Mouse (Mus musculus): Measurements from ENCODE around the gene Atp6v1e1. TPM values are rescaled to one million over a fixed set of nuclear protein-coding genes. Genes with fewer than 3 reads are reported as not detected.
"Not testable (repeated sequence)": the region's sequence is repeated elsewhere in the genome, so short reads cannot be mapped to it uniquely, and the experiment has no call there.

Gene Atp6v1e1
- polyA plus RNA-seq (2014; fragmentation: Nextera tagmentation; extraction: Ambion mirVana), result 125 and 128 TPM in 2 replicates

GRCm38 (mm10) chr6:120822307-120822928, at the start of gene Atp6v1e1:
Gene Atp6v1e1 (minus strand): TSS chr6:120822793.
- Histone ChIP-seq H3K27ac (ENCODE audit: low read length) (peak within 1 kb of the TSS; percentile 90), H3K4me2 (replicated peaks; ENCODE audit: low read depth, low read length) (peak within 1 kb of the TSS; percentile 63), H3K27me3 (ENCODE audit: control insufficient read depth, insufficient read depth, low read length) (no peaks in the 10 kb centered on the region), H3K9ac (replicated peaks; ENCODE audit: low read depth, low read length) (peak within 1 kb of the TSS; percentile 54), H3K9me3 (ENCODE audit: control insufficient read depth, low read depth, low read length) (no peaks in the 10 kb centered on the region), H3K36me3 (ENCODE audit: control insufficient read depth, insufficient read depth, low read length) (peaks cover 13% of the 10 kb centered on the region), H3K4me1 (ENCODE audit: control insufficient read depth, insufficient read depth, low read length) (peaks cover 7% of the 10 kb centered on the region; the same call in 1 of the 2 replicates), H3K4me3 (ENCODE audit: low read depth, low read length) (peak within 1 kb of the TSS; percentile 91)
- ATAC-seq (ENCODE audit: insufficient number of reproducible peaks, insufficient read depth, low FRiP score, low read depth), result peak; percentile 95
- WGBS, result under 1% methylated on average over 41 of the region's 41 CpGs

- WGBS, result 83% methylated on average over 2 of the region's 2 CpGs
Measured at GRCm38 (mm10) chr6:120871286-120871685, 48.7 kb upstream of the Atp6v1e1 start.

DNA sequence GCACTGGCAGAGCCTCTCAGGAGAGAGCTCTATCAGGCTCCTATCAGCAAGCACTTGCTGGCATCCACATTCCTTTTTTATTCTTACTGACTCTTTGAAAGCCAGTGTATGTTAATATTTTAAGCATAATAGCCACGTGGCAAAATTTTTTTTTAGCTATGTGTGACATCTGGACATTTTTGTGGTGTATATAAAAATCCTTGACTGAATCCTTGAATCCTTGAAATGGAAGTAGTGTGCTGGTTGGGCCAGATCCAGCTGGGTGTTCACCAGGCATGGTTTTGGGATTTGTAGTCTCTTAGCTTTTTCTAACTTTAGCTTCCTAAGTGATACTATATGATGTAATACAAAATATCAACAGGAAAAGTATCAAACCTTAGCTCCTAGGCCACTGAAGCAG, 46.2 kb upstream of the Atp6v1e1 start:
- no peak overlapping the region for H3K4me2 ChIP-seq (replicated peaks; ENCODE audit: low read depth, low read length)
- no peaks in the 10 kb centered on the region for H3K9me3 ChIP-seq (ENCODE audit: control insufficient read depth, low read depth, low read length)
- H3K4me1 ChIP-seq (ENCODE audit: control insufficient read depth, insufficient read depth, low read length), result no peaks in the 10 kb centered on the region
- H3K27me3 ChIP-seq (ENCODE audit: control insufficient read depth, insufficient read depth, low read length), result no peaks in the 10 kb centered on the region
- ATAC-seq (ENCODE audit: insufficient number of reproducible peaks, insufficient read depth, low FRiP score, low read depth), result no peak
- no peak overlapping the region for H3K9ac ChIP-seq (replicated peaks; ENCODE audit: low read depth, low read length)
- H3K36me3 ChIP-seq (ENCODE audit: control insufficient read depth, insufficient read depth, low read length), result peaks cover 5% of the 10 kb centered on the region; the same call in 1 of the 2 replicates
- no peak overlapping the region for H3K27ac ChIP-seq (ENCODE audit: low read length)
- WGBS, result 52% methylated on average over 1 of the region's 1 CpGs
- H3K4me3 ChIP-seq (ENCODE audit: low read depth, low read length), result no peak overlapping the region

More at GRCm38 (mm10) chr6:120871286-120871685, 48.7 kb upstream of the Atp6v1e1 start:
- no peaks in the 10 kb centered on the region; the same call in 1 of the 2 replicates for H3K36me3 ChIP-seq (ENCODE audit: control insufficient read depth, insufficient read depth, low read length)
- H3K4me3 ChIP-seq (ENCODE audit: low read depth, low read length), result no peak overlapping the region
- H3K27me3 ChIP-seq (ENCODE audit: control insufficient read depth, insufficient read depth, low read length), result no peaks in the 10 kb centered on the region
- H3K4me2 ChIP-seq (replicated peaks; ENCODE audit: low read depth, low read length), result no peak overlapping the region
- H3K9ac ChIP-seq (replicated peaks; ENCODE audit: low read depth, low read length), result no peak overlapping the region
- no peak overlapping the region for H3K27ac ChIP-seq (ENCODE audit: low read length)
- no peak for ATAC-seq (ENCODE audit: insufficient number of reproducible peaks, insufficient read depth, low FRiP score, low read depth)
- no peaks in the 10 kb centered on the region for H3K4me1 ChIP-seq (ENCODE audit: control insufficient read depth, insufficient read depth, low read length)
- no peaks in the 10 kb centered on the region for H3K9me3 ChIP-seq (ENCODE audit: control insufficient read depth, low read depth, low read length)

- H3K4me2 ChIP-seq (replicated peaks; ENCODE audit: low read depth, low read length), result no peak overlapping the region
- WGBS, result 77% methylated on average over 9 of the region's 9 CpGs
- no peaks in the 10 kb centered on the region for H3K9me3 ChIP-seq (ENCODE audit: control insufficient read depth, low read depth, low read length)
- H3K27ac ChIP-seq (ENCODE audit: low read length), result no peak overlapping the region
- H3K9ac ChIP-seq (replicated peaks; ENCODE audit: low read depth, low read length), result no peak overlapping the region
- no peaks in the 10 kb centered on the region for H3K27me3 ChIP-seq (ENCODE audit: control insufficient read depth, insufficient read depth, low read length)
- H3K4me1 ChIP-seq (ENCODE audit: control insufficient read depth, insufficient read depth, low read length), result no peaks in the 10 kb centered on the region
- peaks cover 5% of the 10 kb centered on the region; the same call in 1 of the 2 replicates for H3K36me3 ChIP-seq (ENCODE audit: control insufficient read depth, insufficient read depth, low read length)
- ATAC-seq (ENCODE audit: insufficient number of reproducible peaks, insufficient read depth, low FRiP score, low read depth), result no peak
- H3K4me3 ChIP-seq (ENCODE audit: low read depth, low read length), result no peak overlapping the region
Measured at GRCm38 (mm10) chr6:120866051-120866814, 43.6 kb upstream of the Atp6v1e1 start.

GRCm38 (mm10) chr6:120860079-120860478, 37.5 kb upstream of the Atp6v1e1 start:
- ATAC-seq (ENCODE audit: insufficient number of reproducible peaks, insufficient read depth, low FRiP score, low read depth), result no peak
- WGBS, result 93% methylated on average over 3 of the region's 3 CpGs
- H3K4me3 ChIP-seq (ENCODE audit: low read depth, low read length), result no peak overlapping the region
- H3K27ac ChIP-seq (ENCODE audit: low read length), result no peak overlapping the region
- H3K36me3 ChIP-seq (ENCODE audit: control insufficient read depth, insufficient read depth, low read length), result no peaks in the 10 kb centered on the region; the same call in 1 of the 2 replicates
- no peaks in the 10 kb centered on the region for H3K9me3 ChIP-seq (ENCODE audit: control insufficient read depth, low read depth, low read length)
- H3K4me2 ChIP-seq (replicated peaks; ENCODE audit: low read depth, low read length), result no peak overlapping the region
- no peaks in the 10 kb centered on the region for H3K27me3 ChIP-seq (ENCODE audit: control insufficient read depth, insufficient read depth, low read length)
- no peaks in the 10 kb centered on the region for H3K4me1 ChIP-seq (ENCODE audit: control insufficient read depth, insufficient read depth, low read length)
- H3K9ac ChIP-seq (replicated peaks; ENCODE audit: low read depth, low read length), result no peak overlapping the region

DNA sequence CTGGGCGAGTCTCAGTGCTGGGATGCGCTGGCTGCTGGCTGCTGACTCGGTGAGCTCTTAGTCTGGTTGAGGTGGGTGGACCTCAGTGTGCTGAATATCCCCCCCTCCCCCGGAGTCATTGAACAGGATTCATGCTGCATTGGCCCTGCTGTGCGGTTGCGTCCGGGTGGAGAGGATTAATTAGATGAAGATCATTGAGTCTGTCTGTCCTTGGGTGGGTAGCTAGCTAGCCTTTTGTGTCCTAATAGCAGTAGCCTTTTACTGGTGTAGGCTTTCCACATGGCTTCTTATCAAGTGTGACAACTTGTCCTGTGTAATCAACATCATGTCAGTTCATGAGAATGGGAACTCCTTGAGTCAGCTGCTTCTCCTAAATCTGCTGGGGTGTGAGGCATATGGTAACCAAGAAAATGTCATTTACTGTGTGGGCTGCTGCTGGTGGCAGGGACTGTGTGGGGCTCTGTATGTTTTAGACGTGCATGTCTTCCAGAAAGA, 35.7 kb upstream of the Atp6v1e1 start:
- H3K4me1 ChIP-seq (ENCODE audit: control insufficient read depth, insufficient read depth, low read length), result no peaks in the 10 kb centered on the region
- no peak overlapping the region for H3K9ac ChIP-seq (replicated peaks; ENCODE audit: low read depth, low read length)
- no peaks in the 10 kb centered on the region for H3K27me3 ChIP-seq (ENCODE audit: control insufficient read depth, insufficient read depth, low read length)
- H3K4me3 ChIP-seq (ENCODE audit: low read depth, low read length), result no peak overlapping the region
- H3K4me2 ChIP-seq (replicated peaks; ENCODE audit: low read depth, low read length), result no peak overlapping the region
- H3K9me3 ChIP-seq (ENCODE audit: control insufficient read depth, low read depth, low read length), result no peaks in the 10 kb centered on the region
- H3K36me3 ChIP-seq (ENCODE audit: control insufficient read depth, insufficient read depth, low read length), result no peaks in the 10 kb centered on the region; the same call in none of the 2 replicates
- H3K27ac ChIP-seq (ENCODE audit: low read length), result no peak overlapping the region
- WGBS, result 74% methylated on average over 8 of the region's 8 CpGs
- ATAC-seq (ENCODE audit: insufficient number of reproducible peaks, insufficient read depth, low FRiP score, low read depth), result no peak

- H3K4me3 ChIP-seq (ENCODE audit: low read depth, low read length), result no peak overlapping the region
- H3K9ac ChIP-seq (replicated peaks; ENCODE audit: low read depth, low read length), result no peak overlapping the region
- WGBS, result 78% methylated on average over 10 of the region's 10 CpGs
- H3K36me3 ChIP-seq (ENCODE audit: control insufficient read depth, insufficient read depth, low read length), result peaks cover 5% of the 10 kb centered on the region
- no peaks in the 10 kb centered on the region for H3K27me3 ChIP-seq (ENCODE audit: control insufficient read depth, insufficient read depth, low read length)
- ATAC-seq (ENCODE audit: insufficient number of reproducible peaks, insufficient read depth, low FRiP score, low read depth), result no peak
- no peaks in the 10 kb centered on the region for H3K4me1 ChIP-seq (ENCODE audit: control insufficient read depth, insufficient read depth, low read length)
- H3K27ac ChIP-seq (ENCODE audit: low read length), result no peak overlapping the region
- no peak overlapping the region for H3K4me2 ChIP-seq (replicated peaks; ENCODE audit: low read depth, low read length)
- no peaks in the 10 kb centered on the region for H3K9me3 ChIP-seq (ENCODE audit: control insufficient read depth, low read depth, low read length)
Measured at GRCm38 (mm10) chr6:120854413-120854812, 31.8 kb upstream of the Atp6v1e1 start.

- H3K27ac ChIP-seq (ENCODE audit: low read length); H3K4me1 ChIP-seq (ENCODE audit: control insufficient read depth, insufficient read depth, low read length); H3K36me3 ChIP-seq (ENCODE audit: control insufficient read depth, insufficient read depth, low read length); H3K4me2 ChIP-seq (replicated peaks; ENCODE audit: low read depth, low read length); H3K27me3 ChIP-seq (ENCODE audit: control insufficient read depth, insufficient read depth, low read length); ATAC-seq (ENCODE audit: insufficient number of reproducible peaks, insufficient read depth, low FRiP score, low read depth); H3K9ac ChIP-seq (replicated peaks; ENCODE audit: low read depth, low read length); H3K9me3 ChIP-seq (ENCODE audit: control insufficient read depth, low read depth, low read length); H3K4me3 ChIP-seq (ENCODE audit: low read depth, low read length): not testable (repeated sequence)
Measured at GRCm38 (mm10) chr6:120850720-120851119, 28.1 kb upstream of the Atp6v1e1 start.

All from stomach, embryonic 14.5 days (tissue).